Mouse (Mus musculus) embryo, embryonic 11 days (tissue): ENCODE measurements around the gene Smg6.
"Not testable (repeated sequence)": the region's sequence is repeated elsewhere in the genome, so short reads cannot be mapped to it uniquely, and the experiment has no call there.

Experiments used
- DNase-seq: peaks from one replicate; pipeline ENCODE4 v3.0.0-alpha.2; 2015

Gene Smg6

DNA sequence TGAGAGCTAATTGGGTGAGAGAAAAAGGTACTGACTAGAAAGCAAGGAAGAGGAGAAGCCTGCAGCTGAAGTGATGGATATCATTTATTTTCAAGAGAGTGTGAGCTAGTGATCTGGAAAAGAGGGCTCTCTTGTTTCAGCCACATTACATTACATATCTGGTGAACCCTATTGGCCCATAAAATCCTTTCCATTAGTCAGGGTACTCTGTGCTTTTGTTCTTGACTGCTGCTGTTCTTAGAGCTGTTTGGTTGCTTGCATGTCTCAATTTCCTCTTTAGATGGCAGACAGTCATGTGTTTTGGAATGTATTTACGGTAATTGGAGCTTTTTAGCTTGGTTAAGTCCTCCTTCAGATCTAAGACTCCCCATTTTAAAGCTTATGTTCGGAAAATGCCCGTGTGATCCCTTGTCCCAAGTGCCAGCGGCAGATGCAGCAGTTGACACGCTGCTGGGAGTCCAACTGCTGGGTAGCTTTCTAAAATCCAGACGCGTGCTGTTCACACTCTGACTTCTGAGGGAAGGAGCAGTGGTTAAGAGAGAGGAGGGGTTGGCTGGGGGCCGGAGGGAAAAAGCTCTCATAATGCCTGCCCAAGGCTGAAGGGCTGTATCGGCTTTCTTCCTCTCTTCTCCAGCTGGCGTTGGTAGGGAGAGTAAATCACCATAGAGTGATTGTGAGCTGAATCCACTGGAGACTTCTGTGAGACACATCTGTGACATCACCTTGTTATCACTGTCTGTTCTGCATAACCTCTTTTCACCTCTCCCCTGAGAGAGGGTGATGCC is 75.4 kb downstream of the Smg6 start:
- peak; percentile 34 for DNase-seq

- DNase-seq: no peak
These were observed 82.6 kb downstream of the Smg6 start for GRCm38 (mm10) chr11:75008270-75008669.

GRCm38 (mm10) chr11:75009537-75009936 is 83.9 kb downstream of the Smg6 start:
- DNase-seq: not testable (repeated sequence)

DNA sequence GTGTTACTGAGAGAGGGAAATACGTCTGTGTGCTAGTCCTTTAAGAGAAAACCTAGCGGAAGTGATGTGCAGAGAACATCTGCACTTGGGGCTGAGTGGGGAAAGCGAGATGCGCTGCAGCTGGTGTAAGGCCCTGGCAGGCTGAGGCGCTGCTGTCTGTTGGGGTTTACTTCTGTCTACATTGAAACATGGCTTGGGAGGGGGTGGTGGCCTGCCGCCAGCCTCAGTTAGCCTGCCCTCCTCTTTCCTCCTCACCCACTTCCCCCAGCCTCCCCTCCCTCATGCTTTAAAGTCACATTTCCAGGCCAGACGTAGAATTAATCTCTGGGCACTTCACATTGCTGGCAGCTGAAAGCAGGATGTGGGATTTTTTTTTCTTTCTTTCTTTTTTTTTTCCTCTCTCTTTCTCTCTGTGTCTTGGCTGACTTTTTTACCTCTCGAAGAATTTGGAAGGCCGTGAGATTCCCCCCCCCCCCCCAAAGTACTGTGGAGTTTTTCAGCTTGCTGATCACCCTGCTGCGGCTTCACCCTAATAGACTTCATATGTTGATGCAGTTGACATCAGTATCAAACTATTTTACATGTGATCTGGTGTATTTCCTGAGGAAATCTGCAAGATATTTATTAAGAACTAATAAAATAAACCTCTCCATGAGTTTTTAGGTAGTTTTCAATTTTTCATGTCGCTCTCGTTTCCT is 87.5 kb downstream of the Smg6 start:
- DNase-seq: peak; percentile 67

DNA sequence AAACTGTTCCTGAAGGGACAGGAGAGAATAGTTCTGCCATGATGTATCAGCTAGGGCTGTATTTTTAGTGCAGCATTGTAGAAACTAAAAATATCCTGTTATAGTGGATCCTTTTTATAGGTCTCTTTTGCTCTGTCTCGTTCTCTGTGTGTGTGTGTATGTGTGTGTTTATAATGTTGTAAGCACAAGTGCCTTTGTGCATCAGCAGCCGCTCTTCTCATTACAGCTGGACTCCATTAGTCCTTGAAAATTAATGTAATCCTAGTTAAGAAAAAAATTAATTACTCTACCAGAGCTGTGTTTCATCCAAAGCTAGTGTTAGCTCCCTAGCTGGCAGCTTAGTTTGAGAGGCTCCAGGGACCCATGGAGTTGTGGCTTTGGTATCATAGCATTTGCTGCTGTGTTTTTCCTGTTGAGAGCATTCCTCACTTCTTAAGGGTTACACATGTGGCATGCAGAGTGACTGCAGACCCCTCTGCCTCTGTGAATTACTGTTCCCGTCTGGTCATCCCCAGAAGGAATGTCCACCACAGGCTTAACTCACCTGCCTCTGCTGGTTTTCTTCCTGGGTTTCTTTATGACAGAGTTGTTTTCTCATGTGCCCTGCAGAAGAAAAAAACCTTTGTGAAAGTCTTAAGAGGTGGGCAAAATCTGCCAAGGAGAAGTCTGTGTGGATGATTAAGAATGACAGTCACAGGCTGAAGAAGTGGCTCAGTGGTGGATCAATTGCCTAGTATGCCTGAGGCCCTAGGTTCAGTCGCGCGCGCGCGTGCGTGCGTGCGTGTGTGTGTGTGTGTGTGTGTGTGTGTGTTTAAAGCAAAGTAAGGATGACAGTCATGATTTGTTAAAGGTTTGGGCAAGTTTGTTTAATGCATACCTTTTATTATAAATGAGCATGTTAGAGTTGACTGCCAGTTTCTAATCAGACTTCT is 88.4 kb downstream of the Smg6 start:
- DNase-seq: peak; percentile 42

GRCm38 (mm10) chr11:75014816-75015215 is 89.2 kb downstream of the Smg6 start:
- no peak for DNase-seq

DNA sequence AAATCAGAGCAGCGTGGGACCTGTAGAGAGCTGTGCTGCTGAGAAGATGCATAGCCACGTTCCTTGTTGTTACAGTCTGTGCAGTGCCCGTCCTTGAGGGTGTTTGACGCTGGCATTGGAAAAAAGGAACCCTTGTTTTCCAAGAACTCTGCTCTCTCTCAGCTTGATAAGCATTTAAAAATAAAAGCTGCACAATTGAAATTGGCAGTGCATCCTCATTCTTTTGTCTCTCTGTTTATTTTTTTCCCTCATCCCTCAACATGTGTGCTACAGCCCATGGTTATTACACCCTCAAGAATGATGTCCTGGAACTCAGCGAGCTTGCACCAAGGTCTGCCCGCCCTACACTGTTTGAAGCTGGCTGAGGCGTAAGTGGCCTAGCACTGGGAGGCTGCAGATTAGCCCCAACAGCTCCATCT is 89.8 kb downstream of the Smg6 start:
- DNase-seq: no peak

- DNase-seq: no peak
These were observed 90.8 kb downstream of the Smg6 start for GRCm38 (mm10) chr11:75016309-75016860.

DNA sequence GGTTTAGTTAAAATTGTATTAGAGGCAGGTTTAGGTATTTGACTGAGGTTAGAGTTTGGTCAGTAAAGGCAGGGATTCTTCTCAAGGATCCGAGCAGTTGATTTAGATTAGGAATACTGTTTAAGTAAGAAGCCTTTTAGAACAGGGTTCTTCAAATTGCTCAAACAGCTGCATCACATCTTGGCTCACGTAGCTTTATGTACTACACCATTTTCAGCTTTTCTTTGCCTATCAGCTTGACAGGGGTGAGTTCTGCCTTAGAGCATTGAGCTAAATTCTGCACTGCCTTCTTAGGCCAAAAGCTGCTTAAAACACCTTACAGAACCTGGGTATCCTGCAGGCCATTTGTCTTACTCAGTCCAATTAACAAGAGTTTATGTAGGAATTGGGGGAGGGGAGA is 92.2 kb downstream of the Smg6 start:
- DNase-seq: no peak

DNA sequence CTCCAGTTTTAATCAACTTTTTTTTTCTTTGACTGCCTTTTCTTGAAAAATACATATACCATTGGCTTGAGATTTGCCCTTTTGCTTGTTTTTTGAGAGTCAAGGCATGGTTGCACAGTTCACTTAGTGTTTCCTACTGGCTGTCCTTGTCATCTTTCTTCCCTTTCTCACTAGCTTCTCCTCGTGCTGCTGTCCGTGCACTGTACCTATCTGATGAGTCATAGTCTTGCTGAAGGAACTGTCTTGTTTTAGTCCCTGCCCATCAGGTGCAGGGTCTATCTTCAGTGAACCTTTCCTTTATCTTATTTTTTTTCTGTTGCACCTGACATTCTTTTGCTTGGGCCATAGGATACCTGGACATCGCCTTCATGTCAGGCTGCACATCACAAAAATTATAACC is 101.4 kb downstream of the Smg6 start:
- no peak for DNase-seq

DNA sequence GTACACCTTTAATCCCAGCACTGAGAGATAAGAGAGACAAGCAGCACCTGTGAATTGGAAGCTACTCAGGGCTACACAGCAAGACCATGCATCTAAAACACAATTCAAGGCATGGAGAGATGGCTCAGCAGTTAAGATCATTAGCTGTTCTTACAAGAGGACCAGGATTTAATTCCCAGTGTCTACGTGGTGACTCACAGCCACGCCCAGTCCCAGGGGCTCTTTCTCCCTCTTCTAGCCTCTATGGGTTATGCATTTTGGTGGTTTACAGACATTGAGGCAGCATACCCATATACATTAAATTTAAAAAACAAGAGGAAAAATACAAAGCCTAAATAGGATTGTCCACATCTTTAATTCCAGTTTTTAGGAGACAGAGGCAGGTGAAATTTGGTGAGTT is 102.0 kb downstream of the Smg6 start:
- no peak for DNase-seq

GRCm38 (mm10) chr11:75031251-75031650 is 105.6 kb downstream of the Smg6 start:
- DNase-seq: no peak

DNA sequence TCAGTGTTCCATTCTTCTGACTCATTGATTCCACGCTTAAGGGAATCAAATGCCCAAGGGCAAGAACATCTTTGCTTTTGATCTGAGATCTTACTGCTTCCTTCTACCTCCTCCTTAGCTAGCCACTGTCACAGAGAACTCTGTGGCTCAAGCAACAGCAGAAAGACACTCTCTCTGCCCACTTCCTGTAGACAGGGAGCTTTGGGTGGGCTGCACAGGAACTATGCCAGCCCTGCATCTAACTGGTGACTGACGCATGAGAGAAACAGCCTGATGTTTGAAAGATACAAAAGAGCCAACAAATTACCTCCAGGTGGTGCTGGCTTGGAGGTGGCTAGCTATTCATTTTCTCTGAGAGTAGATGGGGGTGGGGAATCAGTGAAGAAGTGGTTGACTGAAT is 107.3 kb downstream of the Smg6 start:
- DNase-seq: no peak

DNA sequence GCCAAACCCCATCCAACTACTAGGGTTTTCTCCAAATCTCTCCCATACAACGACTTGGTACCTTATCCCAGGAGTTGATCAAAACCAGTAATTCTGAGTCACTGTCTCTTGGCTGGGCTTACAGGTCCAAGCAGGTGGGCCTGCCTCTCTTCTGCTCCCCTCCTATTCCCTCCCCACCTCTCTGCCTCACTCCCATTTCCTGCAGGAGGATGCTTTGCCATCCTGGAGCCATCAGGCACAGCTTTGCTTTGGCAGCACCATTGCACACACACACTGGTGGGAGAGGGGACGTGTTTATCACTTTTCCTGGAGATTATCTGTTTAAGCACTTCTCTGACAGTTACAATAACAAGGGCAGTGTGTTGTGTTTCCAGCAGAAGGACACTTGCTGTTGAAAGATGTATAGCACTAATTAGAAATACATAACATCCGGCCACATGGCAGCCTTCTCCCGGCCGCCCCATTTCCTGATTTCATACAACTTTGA is 108.0 kb downstream of the Smg6 start:
- no peak for DNase-seq

- DNase-seq: no peak
These were observed 108.5 kb downstream of the Smg6 start for GRCm38 (mm10) chr11:75034104-75034503.

GRCm38 (mm10) chr11:75044333-75044732 is 118.7 kb downstream of the Smg6 start:
- DNase-seq: no peak

DNA sequence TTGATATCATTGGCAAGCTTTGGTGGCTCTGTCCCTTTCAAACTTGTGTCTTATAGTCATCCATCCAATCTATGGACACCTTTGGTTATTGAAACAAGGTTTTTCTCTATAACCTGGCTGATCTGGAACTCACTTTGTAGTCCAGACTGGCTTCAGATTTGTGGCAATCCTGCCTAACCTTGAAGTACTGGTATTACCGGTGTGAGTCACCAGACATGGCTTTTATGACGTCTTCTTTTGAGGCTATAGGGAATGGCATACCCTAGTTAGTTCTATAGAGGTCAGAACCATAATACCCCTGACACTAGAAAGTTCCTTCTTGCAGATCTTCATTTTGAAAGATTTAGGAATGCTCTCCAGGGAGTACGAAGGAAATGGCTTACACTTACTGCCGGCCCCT is 120.2 kb downstream of the Smg6 start:
- DNase-seq: no peak

- no peak for DNase-seq
These were observed 121.0 kb downstream of the Smg6 start for GRCm38 (mm10) chr11:75046638-75047037.

DNA sequence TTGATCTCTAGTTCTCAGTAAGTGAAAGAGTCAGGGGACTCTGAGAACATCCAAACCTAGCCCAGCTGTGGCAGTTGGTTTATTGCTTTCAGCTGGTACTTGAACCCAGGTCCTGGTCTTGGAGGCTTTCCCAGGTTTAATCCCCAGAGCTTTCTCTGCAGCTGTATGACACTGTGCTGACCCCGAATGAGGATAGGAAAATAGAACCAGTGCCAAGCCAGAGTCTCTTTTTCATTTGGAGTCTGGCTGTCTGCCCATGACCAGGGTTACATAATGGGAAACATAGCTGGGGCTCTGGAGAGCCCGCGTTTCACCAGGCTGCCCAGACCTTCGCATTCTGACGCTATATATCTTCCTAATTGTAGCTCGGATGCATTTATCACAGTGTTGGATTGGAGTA is 121.4 kb downstream of the Smg6 start:
- DNase-seq: peak; percentile 61

DNA sequence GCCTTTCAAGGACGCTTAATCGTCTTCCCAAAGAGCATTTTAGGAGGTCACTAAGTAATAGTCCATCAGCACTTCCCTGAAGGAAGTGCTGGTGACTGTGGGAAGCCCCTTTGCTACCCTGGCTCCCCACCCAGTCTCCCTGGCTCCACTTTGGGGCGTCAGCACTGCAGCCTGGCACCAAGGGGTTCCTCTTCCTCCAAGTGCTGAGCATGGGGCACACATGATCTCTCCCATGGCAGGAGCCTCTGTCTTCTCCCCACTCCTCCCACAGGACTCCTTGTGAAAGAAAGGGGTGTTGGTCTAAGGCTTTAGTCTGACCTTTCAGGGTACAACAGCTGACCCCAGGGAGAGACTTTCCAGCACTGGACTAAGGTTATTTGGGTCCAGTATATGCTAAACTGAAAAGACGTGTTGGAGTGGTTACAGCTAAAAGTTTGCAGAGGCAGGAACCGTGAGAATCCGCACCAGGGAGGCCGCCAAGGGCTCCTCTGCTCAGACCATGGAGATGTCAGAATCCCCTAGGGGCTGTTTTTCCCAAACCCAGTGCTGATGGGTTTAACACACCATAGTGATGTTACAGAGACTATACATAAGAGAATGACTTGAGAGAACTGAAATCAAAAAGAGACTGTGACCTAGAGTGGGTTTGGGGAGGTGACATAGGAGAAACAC is 122.2 kb downstream of the Smg6 start:
- no peak for DNase-seq

DNA sequence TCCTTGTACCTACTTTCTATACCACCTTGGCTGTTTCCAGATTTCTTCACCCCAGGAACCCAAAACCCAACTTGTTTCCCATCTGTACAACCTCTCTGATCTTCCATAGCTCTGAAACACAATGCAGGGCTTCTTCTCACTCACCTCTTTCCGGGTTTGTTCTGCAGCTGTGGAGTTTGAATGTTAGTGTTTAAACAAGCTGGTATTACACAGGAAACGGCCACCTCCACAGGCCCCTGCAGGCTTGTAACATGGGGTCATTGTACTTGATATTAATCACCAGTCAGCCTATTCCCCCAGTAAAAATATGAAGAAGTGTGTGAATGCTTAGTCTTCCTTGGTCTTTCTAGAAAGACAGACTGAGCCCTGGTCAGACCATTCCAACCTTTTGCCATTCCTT is 123.5 kb downstream of the Smg6 start:
- no peak for DNase-seq

DNA sequence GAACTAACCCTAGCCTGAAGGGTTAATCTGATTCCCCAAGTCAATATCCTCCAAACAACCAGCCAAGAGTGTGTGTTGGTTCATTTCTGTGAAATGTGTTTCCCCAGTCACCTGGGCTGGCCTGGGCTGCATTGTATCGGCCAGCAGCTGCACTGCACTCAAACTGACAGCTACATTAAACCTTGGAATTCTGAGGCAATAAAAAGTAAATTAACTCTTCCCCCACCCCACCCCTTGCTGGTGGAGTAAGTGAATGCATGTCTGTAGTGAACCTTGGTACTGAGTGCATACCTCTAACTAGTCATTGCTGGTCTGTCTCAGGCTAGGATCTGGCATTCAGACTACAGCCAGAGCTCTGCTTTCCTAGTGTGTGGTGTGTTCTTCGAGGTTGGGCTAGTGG is 124.2 kb downstream of the Smg6 start:
- DNase-seq: peak; percentile 50
